Mouse (Mus musculus) heart, embryonic 16.5 days (tissue): ENCODE measurements around the gene Mrgprh. TPM values are rescaled to one million over a fixed set of nuclear protein-coding genes. Genes with fewer than 3 reads are reported as not detected.
A peak's percentile ranks its signal among the peaks of the same experiment; 100 is the strongest.

Experiments used
- ATAC-seq: fragments of 200-750 bp; cut with Nextera tagmentation; replicated peaks from 2 replicates; pipeline ENCODE4 v1.8.0; 2017; ENCODE audit warnings: moderate number of reproducible peaks; ENCODE audit not compliant: insufficient read depth, low FRiP score; ENCODE audit errors: extremely low read depth
- H3K27ac ChIP-seq: fragments of 300-500 bp; sonication (generic); 2 replicates; pipeline ENCODE4 v1.5.1; 2014; ENCODE audit warnings: mild to moderate bottlenecking, low read length, control low read depth, moderate library complexity
- H3K27me3 ChIP-seq: fragments of 300-500 bp; sonication (generic); 2 replicates; pipeline ENCODE4 v1.6.1; 2014; ENCODE audit warnings: low read length, mixed read lengths; ENCODE audit not compliant: control insufficient read depth, insufficient read depth
- H3K36me3 ChIP-seq: fragments of 300-500 bp; sonication (generic); 2 replicates; pipeline ENCODE4 v1.6.1; 2014; ENCODE audit not compliant: control insufficient read depth, insufficient read depth
- H3K4me1 ChIP-seq: fragments of 300-500 bp; sonication (generic); 2 replicates; pipeline ENCODE4 v1.6.1; 2014; ENCODE audit warnings: low read length, mixed read lengths; ENCODE audit not compliant: control insufficient read depth, insufficient read depth
- H3K4me2 ChIP-seq: fragments of 300-500 bp; sonication (generic); 2 replicates; pipeline ENCODE4 v1.6.1; 2014; ENCODE audit warnings: low read depth, mild to moderate bottlenecking, control low read depth, low read length
- H3K4me3 ChIP-seq: fragments of 300-500 bp; sonication (generic); 2 replicates; pipeline ENCODE4 v1.5.1; 2014; ENCODE audit warnings: mild to moderate bottlenecking, control low read depth, low read length
- H3K9ac ChIP-seq: fragments of 300-500 bp; sonication (generic); 2 replicates; pipeline ENCODE4 v1.6.1; 2014; ENCODE audit warnings: low read length, control low read depth
- H3K9me3 ChIP-seq: fragments of 300-500 bp; sonication (generic); replicated peaks from 2 replicates; pipeline ENCODE4 v1.6.1; 2016; ENCODE audit warnings: low read length; ENCODE audit not compliant: control insufficient read depth
- WGBS: fragments of 180-500 bp; shearing (Covaris S2); extraction: QIAGEN DNeasy Blood & Tissue Kit; methylation state at CpG from one replicate; pipeline ENCODE4 v1.1.7; 2014; 5-methylcytosine and 5-hydroxymethylcytosine counted together
- polyA plus RNA-seq: library from polyadenylated mRNA; unstranded; fragments of >200 nt; fragmentation: Nextera tagmentation; extraction: Ambion mirVana; gene quantifications from 2 replicates; pipeline ENCODE4 v1.2.1, GENCODE M21; 2015

Mrgprh gene
- polyA plus RNA-seq, 1 experiment from 2014 or later, result not detected

DNA sequence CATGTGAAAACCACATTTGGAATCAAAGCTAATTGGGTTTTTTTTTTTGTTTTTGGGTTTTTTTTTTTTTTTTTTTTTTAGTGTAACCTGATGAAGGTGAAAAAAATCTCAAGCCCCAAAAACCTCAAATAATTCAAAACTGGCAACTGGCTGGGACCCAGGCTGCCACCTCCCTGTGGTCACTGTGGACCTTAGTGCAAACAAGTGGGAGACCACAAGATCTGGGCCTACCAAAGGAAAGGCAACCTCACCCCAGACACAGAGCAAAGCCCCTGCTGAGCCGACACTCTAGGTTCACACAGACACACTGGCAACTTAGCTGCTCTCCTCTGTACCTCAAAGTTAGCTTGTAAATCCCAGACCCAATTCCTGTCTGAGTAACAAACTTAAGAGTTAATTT, 28.5 kb downstream of the Mrgprh start:
- H3K4me1 ChIP-seq, result no peaks in the 10 kb centered on the region
- no peak for ATAC-seq
- 79% methylated on average over 1 of the region's 1 CpGs for WGBS
- peaks cover 19% of the 10 kb centered on the region for H3K36me3 ChIP-seq
- H3K27me3 ChIP-seq, result no peaks in the 10 kb centered on the region
- H3K9ac ChIP-seq, result no peak overlapping the region
- no peak overlapping the region for H3K27ac ChIP-seq
- no peaks in the 10 kb centered on the region for H3K9me3 ChIP-seq
- no peak overlapping the region for H3K4me2 ChIP-seq
- no peak overlapping the region for H3K4me3 ChIP-seq

DNA sequence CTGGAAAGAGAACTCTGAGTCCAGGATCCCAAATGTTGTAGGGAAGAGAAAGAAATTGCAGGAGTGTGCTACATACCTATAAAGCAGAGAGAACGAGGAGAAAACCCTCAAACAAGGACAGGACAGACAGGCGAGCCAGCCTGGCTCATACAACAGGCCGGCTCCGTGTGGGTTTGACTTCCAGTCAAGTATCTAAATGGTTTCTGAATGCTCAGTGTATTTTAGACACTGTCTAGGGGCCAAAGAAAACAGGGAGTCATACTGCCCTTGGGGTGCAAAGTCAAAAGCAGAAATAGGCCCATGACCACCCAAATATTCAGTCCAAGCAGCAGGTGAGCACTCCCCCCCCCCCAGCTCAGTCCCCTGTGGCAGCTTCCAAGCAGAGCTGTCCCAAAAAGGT, 30.0 kb downstream of the Mrgprh start:
- Histone ChIP-seq H3K36me3 (peaks cover 17% of the 10 kb centered on the region), H3K27ac (no peak overlapping the region), H3K4me3 (no peak overlapping the region), H3K4me1 (no peaks in the 10 kb centered on the region), H3K27me3 (no peaks in the 10 kb centered on the region), H3K9me3 (no peaks in the 10 kb centered on the region), H3K9ac (no peak overlapping the region), H3K4me2 (no peak overlapping the region)
- 83% methylated on average over 4 of the region's 4 CpGs for WGBS
- no peak for ATAC-seq

GRCm38 (mm10) chr17:12906436-12906835, 30.6 kb downstream of the Mrgprh start:
- no peaks in the 10 kb centered on the region for H3K4me1 ChIP-seq
- H3K9me3 ChIP-seq, result no peaks in the 10 kb centered on the region
- no peak overlapping the region for H3K4me2 ChIP-seq
- ATAC-seq, result no peak
- WGBS, result 85% methylated on average over 9 of the region's 9 CpGs
- H3K27me3 ChIP-seq, result no peaks in the 10 kb centered on the region
- H3K4me3 ChIP-seq, result no peak overlapping the region
- no peak overlapping the region for H3K27ac ChIP-seq
- no peak overlapping the region for H3K9ac ChIP-seq
- peaks cover 21% of the 10 kb centered on the region for H3K36me3 ChIP-seq

DNA sequence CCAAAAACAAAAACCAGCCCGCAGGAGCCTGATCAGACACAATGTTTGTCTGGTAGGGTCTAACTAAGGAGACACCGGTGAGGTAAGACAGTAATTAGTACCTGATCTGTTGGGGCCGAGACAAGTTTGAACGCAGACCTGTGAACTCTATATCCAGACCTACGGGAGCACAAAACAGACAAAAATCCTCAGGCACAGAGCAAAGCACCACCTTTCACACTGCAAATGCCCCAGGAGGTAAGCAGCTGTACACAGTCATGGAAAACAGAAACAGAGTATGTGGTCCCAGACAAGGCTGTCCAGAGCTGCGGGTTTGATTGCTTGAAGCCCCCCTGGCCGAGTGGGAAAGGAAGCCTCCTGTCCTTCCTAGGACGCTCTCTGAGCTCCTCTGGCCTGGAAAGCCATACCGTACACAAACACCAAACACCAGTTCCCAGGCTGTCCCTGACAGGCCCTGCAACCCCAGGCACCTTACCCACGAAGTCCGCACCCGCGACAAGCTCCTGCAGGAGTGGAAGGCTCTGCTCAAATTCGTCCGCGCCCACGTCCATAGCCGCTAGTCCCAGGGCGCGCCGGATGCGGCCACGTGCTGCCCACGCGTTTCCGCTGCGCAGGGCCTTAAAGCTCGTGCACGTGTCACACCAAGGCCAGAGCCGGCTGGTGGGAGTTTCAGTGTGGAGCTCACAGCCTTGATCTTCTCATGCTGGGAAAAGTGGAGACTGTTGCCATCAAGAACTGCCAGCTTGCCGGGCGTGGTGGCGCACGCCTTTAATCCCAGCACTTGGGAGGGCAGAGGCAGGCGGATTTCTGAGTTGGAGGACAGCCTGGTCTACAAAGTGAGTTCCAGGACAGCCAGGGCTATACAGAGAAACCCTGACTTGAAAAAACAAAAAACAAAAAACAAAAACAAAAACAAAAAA, 33.8 kb downstream of the Mrgprh start, which contains the start of gene Pnldc1:
Pnldc1 (minus strand) TSS at position 870 of the 920 bp plus-strand sequence.
- Histone ChIP-seq H3K9me3 (no peaks in the 10 kb centered on the region), H3K36me3 (peaks cover 32% of the 10 kb centered on the region), H3K27me3 (no peaks in the 10 kb centered on the region), H3K4me3 (no peak within 1 kb of the TSS), H3K4me1 (no peaks in the 10 kb centered on the region), H3K27ac (no peak within 1 kb of the TSS), H3K4me2 (no peak within 1 kb of the TSS), H3K9ac (no peak within 1 kb of the TSS)
- WGBS, result 72% methylated on average over 35 of the region's 35 CpGs
- no peak for ATAC-seq

DNA sequence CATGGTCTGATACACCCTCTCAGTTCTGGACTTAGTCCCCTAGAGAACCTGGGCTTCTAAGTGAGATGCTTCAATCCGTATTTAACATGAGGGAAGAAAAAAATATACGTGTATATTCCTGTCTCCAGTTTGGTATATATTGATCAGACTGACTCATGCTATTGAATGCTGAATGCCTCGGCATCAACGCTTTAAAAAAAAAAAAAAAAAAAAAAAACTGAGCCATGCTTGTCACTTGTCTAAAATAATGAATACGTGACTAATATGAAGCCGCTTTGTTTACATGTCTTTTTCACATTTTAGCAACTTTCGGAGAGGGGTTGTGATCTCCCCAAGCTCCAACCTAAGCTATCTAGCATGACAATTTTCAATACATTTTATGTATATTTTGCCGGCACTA, 34.6 kb downstream of the Mrgprh start:
- Histone ChIP-seq H3K4me2 (no peak overlapping the region), H3K9me3 (no peaks in the 10 kb centered on the region), H3K4me3 (no peak overlapping the region), H3K27me3 (no peaks in the 10 kb centered on the region), H3K9ac (no peak overlapping the region), H3K4me1 (peaks cover 6% of the 10 kb centered on the region), H3K36me3 (peaks cover 29% of the 10 kb centered on the region), H3K27ac (no peak overlapping the region)
- 86% methylated on average over 8 of the region's 8 CpGs for WGBS
- ATAC-seq, result no peak

- Histone ChIP-seq H3K4me1 (peaks cover 13% of the 10 kb centered on the region), H3K9ac (peak within 1 kb of the TSS; percentile 99), H3K4me2 (peak within 1 kb of the TSS; percentile 91), H3K27ac (peak within 1 kb of the TSS; percentile 94), H3K4me3 (peak within 1 kb of the TSS; percentile 95), H3K36me3 (peaks cover 45% of the 10 kb centered on the region), H3K27me3 (no peaks in the 10 kb centered on the region), H3K9me3 (no peaks in the 10 kb centered on the region)
- under 1% methylated on average over 18 of the region's 18 CpGs for WGBS
- no peak for ATAC-seq
These were observed 39.6 kb downstream of the Mrgprh start, which contains the start of gene Tcp1 for GRCm38 (mm10) chr17:12915488-12915880. Tcp1 (plus strand) TSS chr17:12915701.

GRCm38 (mm10) chr17:12915881-12916583, 40.2 kb downstream of the Mrgprh start, which contains the start of gene Mrpl18:
Mrpl18 (minus strand) TSS chr17:12916345.
- H3K4me1 ChIP-seq, result peaks cover 13% of the 10 kb centered on the region
- peak; percentile 99 for ATAC-seq
- H3K4me3 ChIP-seq, result peak within 1 kb of the TSS; percentile 95
- H3K9me3 ChIP-seq, result no peaks in the 10 kb centered on the region
- under 1% methylated on average over 56 of the region's 56 CpGs for WGBS
- peak within 1 kb of the TSS; percentile 91 for H3K4me2 ChIP-seq
- H3K36me3 ChIP-seq, result peaks cover 45% of the 10 kb centered on the region
- H3K27me3 ChIP-seq, result no peaks in the 10 kb centered on the region
- peak within 1 kb of the TSS; percentile 99 for H3K9ac ChIP-seq
- H3K27ac ChIP-seq, result peak within 1 kb of the TSS; percentile 94

DNA sequence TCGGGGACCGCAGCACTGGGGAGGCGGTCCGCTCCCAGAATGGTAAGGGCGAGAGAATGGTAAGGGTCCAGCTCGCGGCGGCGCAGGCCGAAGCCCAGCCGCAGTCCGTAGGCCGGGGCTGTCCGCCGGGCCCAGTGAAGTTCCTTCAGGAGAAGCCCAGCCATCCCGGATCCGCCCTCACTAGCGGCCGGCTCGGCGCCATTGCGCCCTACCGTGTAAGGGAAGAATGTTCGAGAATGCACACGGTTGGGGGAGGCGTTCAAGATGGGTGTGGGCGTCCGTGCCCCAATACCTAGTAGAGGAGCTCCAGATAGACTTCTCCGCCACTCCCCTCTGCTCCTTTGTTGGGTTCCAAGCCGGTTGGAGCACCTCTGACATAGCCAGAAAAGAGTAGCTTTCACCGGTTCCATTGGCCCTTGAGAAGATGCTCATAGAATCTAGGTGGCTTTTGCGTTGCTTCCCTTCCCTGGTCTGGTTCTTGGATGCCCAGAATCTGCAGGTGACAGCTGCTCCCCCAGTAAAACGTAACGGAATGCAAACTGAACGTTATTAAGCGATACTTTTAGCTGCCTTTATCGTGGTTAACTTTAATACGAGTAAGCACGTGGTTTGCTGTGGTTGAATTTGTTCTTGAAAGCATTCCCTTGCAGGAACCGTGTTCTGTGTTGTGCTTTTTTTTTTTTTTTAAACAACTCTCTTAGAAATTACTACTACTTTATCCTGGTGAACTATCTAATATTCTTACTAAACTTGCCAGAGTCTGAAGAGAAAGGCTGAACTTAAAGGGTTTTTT, 41.0 kb downstream of the Mrgprh start:
- no peaks in the 10 kb centered on the region for H3K27me3 ChIP-seq
- ATAC-seq, result peak; percentile 30
- peaks cover 13% of the 10 kb centered on the region for H3K4me1 ChIP-seq
- H3K4me2 ChIP-seq, result peak overlapping the region; percentile 91
- peak overlapping the region; percentile 93 for H3K27ac ChIP-seq
- H3K9me3 ChIP-seq, result no peaks in the 10 kb centered on the region
- under 1% methylated on average over 40 of the region's 40 CpGs for WGBS
- peak overlapping the region; percentile 95 for H3K4me3 ChIP-seq
- peaks cover 45% of the 10 kb centered on the region for H3K36me3 ChIP-seq
- H3K9ac ChIP-seq, result peak overlapping the region; percentile 99
